Mouse (Mus musculus) MN1 (cell line): ENCODE measurements at regions not wholly inside any gene's neighbourhood (a gene's known extent, or its start where the extent isn't known, plus 50 kb on each side); places are given as distances from the start of the nearest gene placed in this dataset.

Experiments
- DNase-seq: peaks from one replicate; pipeline ENCODE4 v3.0.0-alpha.2; 2016; ENCODE audit warnings: low spot score

DNA sequence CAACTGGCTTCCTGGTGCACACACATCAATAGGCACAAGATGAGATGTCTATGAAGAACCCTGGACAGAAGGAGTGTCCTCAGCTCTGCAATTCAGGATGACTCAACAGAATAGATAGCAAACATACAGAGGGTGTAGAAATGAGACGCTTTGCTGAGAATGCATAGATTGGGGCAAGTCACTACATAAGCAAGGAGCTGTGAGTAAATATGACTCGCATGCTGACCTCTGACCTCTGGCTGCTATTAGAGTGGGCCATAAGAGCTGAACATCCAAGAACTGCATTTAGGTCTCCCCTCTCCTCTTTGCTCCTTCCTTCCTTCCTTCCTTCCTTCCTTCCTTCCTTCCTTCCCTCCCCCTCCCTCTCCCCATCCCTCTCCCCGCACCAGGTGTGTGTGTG is 221.0 kb upstream of the Foxq1 start:
- DNase-seq: no peak

DNA sequence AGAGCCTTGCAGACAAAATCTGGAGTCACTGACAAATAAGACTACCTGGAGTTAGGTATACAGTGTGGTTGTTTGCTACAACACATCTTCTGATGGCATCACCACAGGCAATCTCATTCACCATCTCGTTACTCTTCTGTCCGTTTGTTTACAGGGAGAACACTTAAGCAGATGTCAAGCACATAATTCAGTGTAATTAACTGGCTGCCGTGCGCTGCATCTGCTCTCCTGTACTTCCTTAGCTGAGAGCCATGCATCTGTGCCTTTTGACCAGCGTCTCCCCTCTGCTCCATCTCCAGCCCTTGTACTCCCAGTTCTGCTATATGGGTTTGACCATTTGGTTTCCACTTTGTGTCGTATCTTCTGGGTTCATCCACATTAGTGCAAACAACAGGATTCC is 218.3 kb upstream of the Foxq1 start:
- DNase-seq: no peak

DNA sequence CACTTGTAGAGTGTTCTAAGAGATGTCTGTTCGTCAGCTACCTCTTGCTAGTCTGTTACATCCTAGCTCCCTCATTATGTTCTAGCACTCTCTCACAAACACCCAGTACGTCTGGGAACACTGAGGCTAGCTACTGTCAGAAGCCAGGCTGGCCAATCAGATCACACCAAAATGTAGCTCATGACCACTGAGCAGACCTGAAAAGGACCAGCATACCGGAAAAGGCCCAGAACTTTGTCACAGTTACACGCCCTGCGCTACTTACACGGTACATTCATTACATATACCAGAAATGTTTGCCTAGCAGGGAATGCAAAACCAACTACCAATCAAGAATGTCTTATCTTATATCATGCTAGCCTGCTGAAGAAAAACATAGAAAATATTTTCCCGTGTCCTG is 216.5 kb upstream of the Foxq1 start:
- no peak for DNase-seq

DNA sequence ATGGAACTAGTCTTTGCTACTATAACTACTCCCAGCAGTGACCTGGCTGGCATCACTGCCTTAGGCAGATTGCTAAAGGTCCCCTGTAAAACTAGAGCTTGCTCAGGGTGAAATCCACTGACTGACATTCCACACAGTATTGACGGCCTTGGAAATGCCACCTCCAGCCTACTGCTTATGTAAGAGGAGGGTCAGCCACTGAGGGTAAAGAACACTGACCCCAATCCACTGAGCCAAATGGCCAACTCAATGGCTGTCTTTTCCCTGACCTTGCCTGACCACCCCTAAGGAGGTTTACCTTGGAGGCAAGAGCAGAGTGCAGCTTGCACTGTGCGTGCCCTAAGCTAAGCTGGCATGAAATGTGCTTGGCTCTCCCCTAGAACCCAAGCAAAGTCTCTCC is 216.0 kb upstream of the Foxq1 start:
- no peak for DNase-seq

DNA sequence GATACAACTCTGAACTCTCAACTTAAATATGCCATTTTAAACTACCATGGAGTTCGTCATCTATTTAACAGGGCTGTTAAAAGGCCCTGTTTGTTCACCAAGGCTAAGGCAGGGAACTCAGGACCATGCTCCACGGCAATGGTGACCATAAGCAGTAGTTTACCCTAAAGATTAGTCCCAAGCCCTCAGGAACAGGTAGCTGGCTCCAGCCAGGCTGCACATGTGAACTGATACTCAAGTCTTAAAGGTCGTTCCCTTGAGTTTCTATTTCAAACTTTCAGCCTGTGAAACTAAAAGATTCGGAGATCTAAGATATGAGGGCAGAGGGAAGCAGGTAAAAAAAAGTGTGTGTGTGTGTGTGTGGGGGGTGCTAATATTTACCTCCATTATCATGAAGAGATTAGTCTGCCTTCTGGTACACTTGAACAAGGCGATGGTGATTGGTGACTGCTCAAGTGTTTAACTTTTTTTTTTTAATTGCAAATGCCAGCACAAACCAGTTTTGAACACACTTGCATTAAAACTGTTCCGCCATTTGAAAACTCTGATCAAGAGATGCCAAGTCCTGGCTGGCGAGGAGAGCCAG is 215.5 kb upstream of the Foxq1 start:
- DNase-seq: no peak

DNA sequence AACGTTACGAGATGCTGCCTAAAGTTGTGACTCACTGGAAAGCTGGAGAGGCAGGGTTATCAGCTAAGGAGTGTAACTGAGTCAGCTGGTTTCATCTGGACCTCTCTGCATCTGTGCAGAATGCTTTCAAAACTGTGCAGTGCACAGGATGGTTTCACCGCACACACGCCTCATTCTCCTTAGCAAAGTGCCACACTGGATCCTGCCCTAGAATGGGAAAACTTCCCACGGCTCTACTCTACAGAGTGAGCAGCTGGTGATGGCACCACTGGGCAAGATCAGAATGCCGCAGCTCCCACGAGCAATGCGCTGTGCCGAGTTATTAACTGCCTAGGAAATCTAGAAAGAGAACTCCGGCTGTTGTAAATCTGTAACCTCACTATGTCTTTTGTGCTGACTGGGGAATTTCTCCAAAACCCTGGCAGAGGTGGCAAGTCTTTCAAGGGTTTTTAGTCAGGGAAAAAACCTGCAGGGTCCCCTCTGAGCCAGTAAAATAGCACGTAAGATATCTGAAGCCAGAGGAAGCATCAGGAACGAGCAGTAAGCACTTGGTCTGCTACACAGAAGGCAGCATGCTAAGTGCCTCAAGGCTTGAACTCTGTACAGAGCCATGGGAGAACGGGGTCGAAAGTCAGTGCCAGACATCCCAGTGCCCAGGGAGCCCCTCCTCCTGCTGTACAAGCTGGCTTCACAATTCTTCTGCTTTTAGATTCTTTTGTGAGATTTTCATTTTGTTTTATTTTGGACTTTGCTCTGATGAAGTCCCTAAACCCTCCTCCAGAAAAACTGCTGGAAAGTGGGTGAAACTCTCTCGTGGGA is 214.4 kb upstream of the Foxq1 start:
- DNase-seq: no peak

DNA sequence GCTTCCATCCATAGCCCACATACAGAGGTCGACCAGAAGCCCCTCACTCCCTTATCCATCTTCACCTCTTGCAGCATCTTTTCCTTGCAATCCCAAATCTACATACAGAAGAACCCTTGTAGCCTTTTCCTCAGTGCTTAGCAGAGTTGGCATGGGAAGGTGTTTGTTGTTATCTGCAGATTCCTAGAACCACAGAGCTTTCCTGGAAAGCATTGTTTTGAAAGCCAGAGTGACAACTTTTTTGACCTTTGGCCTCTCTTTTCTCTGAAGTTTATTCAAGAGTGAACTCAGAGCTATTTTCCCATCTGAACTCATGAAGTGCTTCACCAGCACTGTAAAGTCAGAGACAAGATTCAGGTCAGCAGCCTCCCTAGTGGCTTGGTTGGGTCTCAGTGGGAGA is 209.7 kb upstream of the Foxq1 start:
- DNase-seq: no peak

DNA sequence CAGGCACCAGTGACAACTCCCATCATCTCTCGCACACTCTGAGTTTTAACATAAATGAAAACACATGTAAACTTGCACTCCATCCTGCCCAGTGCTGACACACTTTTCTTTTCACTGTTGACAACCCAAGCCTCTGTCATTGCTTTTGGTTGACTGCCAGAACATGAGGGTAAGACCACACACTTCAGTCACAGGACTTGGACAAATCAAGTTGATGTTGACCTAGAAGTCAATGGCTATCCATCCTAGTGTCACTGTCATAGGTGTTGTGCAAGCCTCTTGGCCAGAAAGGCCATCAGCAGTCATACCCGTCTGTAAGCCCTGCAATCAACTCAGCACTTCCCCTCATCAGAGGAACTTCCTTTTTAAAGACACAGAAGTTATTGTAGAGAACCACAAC is 208.9 kb upstream of the Foxq1 start:
- DNase-seq: no peak

DNA sequence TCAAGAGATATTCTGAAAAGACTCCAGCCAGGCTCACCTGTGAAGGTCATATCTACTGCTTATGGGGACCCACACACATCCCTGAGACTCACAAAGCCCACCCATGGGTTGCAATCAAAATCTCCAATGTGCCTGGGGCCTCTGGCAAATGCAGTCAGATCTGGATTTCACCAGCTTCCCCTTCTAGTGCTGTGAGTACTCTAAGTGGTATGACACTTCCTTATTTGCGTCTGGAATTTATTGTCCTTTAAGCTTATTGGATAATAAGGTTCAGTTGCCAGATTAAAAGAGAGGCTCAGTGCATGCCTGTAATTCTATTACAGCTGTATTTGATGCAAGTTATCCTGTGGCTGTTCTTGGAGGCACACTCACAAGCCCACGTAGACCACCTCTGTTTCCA is 206.3 kb upstream of the Foxq1 start:
- no peak for DNase-seq

DNA sequence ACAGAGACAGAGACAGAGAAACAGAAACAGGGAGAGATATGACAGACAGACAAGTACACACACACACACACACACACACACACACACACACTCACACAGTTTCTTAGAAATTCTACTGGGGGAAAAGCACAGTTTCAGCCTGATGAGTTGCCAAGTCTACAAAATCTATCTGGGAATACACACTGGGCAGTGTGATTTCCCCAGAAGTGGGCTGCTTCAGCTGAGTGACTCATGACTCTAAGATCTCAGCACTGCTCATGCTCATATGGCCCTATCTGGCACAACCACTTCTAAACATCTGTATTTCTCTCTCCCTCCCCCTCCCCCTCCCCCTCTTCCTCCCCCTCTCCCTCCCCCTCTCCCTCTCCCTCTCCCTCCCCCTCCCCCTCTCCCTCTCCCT is 204.5 kb upstream of the Foxq1 start:
- DNase-seq: no peak

DNA sequence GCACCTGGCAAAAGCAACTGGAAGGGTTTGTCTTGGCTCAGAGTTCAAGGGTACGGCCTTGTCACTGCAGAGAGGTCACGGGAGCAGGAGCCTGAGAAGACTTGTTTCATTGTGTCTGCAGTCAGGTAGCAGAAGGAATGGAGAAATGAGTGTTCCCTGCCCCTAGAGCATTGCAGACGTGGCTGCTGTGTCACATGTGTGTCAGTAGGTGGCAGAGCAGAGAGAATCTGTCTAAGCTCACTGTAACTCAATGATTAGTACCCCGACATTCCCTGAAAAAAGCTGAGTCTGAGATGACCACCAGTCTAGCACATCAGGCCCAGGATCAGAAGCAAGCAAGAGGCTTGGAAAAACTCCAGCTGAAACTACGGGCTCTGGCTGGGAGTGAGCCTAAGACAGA is 203.1 kb upstream of the Foxq1 start:
- DNase-seq: no peak

DNA sequence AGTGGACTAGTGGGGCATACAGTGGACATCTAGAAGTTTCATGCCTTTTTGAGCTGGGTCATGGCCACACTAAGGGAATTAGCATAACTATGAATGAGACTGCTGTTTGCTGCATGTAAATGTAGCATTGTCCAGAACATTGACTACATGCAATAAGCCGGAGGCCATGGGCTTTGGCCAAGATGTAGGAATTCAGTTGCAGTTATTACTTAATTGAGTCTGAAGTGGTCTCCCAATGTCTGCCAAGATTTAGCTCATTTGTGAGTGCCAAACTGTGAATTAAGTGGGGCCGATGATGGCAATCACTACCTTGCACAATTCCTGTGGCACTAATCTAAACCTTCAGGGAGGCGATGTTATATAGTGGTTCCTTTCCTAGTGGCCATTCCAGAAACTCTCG is 196.6 kb upstream of the Foxq1 start:
- no peak for DNase-seq

DNA sequence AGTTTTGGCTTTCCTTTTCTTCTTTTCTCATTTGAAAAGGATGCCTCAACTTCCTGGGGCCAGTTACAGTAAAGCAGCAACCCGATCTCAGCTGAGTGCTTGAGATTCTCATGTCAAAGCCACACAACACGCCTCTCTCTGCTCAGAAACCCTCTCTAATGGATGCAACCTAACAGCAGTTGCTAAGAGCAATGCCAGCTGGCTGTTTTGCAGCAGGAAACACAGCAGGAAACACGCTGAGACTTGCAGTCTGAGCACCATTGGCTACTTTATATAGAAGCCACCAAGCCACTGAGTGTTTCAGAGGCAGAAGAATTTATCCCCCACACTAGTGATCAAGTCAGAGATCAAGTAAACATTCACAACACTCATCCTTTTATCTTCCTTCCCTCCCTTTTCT is 193.5 kb upstream of the Foxq1 start:
- DNase-seq: no peak

DNA sequence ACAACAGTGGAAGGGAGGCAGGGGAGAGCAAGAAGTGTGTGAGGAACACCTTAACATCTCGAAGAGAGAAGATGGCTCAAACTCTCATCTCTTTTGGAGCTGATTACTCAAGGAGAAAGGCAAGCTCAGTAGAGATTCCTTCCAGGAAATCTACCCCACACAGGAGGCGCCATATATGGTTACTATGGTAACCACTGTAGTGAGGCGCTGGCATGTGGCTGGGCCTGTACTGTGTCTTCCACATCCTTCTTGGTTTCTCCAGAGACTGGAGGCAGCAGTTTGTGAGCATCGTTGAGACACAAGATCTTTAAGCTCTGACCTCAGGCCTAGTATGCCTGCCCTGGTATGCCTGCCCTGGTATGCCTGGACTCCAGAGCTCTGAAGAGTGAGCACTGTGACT is 191.6 kb upstream of the Foxq1 start:
- no peak for DNase-seq

DNA sequence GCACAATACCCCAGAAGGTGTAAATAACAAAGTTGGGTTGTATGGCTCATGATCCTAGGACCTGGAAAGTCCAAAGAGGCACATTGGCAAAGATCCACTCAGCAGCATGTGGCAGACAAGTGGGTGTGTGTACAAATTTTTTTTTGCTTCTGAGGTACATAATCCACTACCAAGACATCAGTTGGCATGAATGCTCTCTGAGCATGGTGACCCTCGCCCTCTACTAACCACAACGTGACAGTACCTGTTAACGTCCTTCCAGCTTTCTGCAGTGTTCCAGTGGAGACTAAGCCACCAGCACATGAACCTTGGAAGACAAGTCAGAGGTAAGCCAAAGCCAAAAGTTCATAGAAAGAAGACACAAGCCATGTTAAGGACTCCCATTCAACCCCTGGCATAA is 188.7 kb upstream of the Foxq1 start:
- no peak for DNase-seq

DNA sequence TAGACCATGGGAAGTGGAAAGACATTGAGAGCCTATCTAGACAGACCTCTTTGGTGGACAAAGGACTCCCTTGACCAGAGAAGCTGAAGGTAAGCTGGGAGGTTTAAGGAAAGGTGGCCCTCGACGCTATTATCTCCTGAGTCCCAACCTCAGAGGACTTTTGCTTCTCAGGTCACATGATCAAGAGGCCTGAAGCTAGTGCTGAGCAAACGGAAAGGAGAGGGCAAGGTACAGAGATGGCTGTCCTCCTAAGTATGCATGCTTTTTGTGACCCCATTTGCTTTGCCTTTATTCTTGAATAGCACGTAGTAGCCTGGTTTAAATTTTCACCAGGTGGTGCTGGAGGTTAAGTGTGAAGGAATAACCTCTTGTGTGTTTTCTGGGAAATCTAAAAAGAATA is 186.8 kb upstream of the Foxq1 start:
- DNase-seq: no peak

DNA sequence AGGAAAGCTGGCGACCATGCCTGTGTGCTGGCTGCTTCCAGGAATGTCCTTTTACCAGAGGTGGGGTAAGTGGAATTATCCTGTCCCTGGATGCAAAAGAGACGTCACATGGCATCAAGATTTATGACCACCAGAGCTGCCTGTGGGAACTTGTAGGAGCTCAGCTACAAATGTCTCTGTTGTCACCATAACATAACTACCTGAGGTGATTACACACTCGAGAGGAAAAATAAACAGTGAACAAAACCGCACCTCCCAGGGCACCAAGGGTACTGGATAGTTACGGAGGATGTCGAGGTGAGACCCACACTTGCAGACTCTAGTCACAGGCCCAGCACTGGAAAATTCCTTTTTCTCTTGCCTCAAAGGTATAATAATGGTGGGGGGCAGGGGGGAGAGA is 185.1 kb upstream of the Foxq1 start:
- no peak for DNase-seq

DNA sequence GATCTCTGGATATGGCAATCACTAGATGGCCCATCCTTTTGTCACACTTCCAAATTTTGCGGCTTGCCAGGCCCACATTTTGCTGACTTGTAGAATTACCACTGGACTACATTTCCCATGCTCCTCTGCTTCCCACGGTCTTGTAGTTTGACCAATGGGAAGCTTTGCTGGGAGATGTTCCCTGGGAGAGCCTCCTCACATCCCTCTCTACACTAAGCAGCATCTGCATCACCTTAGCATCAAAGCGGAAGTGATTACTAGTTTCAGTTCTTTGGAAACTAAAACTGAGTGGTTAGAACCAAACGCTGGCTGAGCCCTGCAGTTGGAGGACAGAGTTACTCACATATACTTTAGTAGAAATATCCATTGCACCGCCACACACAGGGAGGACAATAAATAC is 181.9 kb upstream of the Foxq1 start:
- DNase-seq: no peak

DNA sequence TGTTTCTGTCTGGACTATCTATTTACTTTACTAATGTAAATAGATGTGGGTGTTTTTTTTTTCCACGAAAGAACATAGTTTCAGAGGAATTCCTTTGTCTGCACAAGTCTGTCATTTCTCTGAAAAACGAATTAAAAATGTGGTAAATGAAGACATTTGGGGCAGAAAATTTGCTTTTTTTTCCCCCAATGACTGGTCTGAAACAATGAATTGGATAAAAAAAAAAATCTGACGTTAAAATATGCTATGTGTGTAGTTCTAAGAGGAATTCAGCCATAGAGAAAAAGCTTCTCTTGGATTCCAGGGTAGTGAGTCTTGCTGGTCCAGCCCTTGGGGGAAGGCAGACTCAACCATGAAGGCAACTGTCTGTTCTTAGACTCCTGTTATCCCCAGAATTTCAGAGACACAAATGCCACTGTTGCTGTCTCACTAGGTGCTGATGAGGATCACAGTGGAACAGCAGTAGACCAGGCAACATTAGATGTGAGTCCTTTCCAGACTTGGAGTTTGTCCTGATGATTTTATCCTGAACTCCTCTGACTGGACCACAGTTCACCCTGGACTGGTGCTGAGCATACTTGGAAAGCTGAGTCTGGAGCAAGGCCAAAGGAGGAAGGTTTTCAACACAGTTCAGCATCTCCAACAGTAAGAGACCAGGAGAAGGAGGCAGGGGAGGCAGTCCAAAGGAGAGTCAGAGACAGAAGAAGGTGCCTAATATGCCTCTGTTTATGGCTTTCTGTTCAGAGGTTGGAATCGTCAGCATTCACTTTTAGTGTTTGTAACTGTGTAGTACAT is 162.3 kb upstream of the Foxq1 start:
- no peak for DNase-seq

DNA sequence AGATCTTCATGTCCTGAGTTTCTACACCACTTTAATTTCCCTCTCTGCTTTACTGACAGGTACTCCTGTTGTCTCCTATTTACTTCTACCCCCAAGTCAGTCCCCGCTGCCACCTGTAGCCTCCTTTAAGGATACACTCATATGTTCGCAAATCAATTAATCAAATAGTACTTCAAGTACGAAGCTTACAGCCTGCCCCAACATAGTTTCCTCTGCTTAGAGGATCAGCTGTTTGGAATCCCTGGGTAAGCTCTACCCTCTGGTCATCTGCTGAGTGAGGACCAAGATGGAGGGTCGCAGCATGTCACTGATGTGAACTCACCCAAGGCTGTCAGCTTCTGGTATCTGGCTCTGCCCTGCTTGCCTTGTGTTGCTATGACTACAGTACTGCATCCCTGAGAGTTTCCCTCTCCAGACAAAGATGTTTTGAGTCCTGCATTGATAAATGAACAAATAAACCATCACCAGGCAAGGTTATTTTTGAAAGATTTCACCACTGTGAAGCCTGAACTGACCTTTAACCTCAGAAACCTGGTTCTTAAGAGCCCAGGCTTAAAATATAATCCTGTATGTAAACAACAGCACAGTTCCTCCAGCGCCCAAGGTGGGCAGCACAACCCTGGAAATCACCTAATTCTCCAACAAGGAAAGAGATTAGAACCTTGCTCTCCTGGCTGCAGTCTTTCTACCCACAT is 159.6 kb upstream of the Foxq1 start:
- no peak for DNase-seq

DNA sequence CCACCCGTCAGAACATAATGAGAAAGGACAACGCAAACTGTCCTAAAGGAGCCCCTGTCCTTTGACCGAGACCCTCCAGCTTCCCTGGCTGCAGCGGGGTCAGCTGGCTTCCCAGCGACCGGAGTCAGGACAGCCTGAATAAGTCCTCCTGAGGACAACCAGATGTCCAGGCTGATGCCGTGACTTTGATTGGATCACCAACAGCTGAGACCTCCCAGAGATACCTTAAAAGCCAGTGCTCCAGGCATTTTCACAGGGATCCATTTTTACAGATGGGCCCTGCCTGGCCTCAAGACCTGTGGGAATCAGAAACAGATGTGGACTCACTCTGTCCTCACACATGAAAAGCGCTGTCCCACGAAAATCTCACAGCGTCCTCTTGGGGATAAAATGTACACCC is 158.7 kb upstream of the Foxq1 start:
- DNase-seq: no peak

DNA sequence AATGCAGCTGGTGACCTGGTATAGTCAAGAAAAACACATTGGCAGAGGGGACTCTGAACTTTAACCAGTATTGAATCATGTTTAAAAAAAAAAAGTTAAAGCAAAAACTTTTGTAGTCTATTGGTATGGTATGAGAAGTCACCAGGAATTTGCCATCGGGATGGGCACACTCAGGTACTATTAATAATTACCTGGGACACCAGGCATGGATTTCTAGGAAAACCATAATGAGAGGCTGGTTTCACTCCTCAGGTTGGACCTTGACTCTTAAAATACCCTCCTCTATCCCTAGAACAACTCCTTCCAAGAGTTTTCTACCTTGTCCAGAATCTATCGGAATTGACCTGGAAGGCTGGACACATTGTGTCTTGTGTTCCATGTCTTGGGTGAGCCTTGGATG is 155.5 kb upstream of the Foxq1 start:
- no peak for DNase-seq

DNA sequence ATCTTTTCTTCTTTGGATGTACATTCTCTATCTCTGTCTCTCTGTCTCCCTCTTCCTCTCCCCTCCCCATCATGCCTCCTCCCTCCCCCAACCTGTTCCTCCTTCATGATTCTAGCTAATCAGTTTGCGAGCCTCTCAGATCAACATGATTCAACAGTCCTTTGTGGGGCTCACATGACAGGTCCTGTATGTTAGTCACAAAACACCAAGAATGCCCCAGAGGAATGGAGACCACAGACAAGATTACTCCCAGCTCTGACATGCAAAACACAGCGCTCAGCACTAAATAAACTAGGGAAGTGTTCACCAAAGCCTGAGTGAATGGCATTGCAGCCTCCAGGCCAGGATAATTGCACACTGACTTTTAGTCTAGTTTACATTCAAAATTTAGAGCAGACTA is 150.6 kb upstream of the Foxq1 start:
- DNase-seq: no peak
